Mouse (Mus musculus): Measurements from ENCODE around the gene Add3.

DNA sequence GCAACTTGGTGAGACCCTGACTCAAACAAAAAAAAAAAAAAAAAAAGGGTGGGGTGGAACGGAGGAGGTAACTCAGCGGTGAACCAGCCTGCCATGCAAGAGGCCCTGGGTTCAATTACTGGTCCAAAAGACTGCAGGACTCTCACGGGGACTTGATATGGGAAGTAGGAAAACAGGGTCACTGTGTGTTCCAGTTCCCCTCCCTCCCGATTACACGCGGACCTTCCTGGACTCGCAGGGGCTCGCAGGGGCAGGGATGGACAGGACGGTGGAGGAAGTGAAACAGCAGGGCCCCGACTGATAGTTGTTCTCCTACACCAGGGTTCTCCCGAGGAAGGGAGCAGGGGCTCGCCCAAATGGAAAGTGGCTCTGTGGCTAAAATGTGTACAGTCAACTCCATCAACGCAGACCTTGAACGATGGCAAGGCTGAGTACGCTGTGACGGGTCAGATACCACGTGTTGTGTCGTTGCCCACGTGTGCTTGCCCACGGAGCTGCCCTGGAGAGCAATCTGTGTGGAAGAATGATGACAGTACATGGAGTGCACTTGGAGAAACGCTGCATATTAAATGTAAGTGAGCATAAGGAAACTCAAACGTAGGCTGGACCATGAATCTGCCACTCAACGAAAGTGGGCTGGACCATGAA lies 133.7 kb downstream of the Add3 start:
- TF ChIP-seq POLR2A (IDR thresholded peaks at IDR 0.05; ENCODE audit: low read depth, low read length) = no peak
- no peak for TF ChIP-seq CTCF (IDR thresholded peaks at IDR 0.05; ENCODE audit: borderline replicate concordance, insufficient read depth, low read length)

Data from embryonic fibroblast, embryonic 13.5 days (primary cell).